Mouse (Mus musculus): ENCODE results near the gene Fto. TPM values are rescaled to one million over a fixed set of nuclear protein-coding genes. Genes with fewer than 3 reads are reported as not detected.

Fto gene
- polyA plus RNA-seq (2014; fragmentation: Illumina TruSeq; extraction: RNeasy Lipid Tissue Mini Kit (QIAGEN cat#74804); ENCODE audit: low read depth, low replicate concordance), result 25.4 TPM

DNA sequence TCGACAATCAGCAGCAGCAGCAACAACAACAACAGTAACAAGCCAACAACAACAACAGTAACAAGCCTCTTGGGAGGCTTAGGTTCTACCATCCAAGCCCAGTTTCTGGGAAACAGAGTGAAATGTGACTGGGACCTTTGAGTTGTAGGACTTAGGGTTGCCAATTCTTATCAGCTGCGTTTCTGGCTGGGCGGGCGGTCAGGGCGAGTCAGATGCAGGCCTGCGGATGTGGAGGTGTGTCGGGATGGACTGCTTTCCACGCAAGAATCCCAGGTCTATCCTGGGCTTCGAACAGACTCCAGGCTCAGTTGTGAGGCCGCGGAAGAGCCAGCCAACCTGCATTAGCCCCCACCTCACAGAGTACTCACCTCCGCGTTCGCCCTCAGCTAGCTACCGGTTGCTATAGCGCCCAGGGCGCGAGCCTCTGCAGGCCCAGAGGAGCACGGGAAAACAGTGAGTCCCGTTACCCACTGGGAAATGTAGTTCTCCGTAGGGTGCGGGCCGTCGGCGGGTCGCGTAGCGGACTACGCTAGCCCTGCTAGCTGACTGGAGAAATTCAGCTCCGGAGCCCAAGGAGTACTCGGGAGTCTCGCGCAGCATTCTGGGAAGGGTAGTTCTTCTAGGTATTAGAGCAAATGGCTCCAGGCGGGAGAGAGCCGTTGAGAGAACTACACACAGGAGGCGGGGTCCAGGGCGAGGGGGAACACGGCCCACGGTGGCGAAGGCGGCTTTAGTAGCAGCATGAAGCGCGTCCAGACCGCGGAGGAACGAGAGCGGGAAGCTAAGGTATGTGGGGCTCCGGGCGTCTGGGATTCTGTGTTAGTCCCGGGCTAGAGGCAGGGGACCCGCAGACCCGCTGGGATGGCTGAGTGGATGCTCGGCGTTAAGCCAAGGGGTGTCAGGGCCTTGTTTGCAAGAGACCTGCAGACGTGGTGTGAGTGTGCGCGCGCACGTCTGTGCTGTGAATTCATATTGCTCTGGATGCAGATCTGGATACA, at the start of gene Fto, which contains the start of gene Rpgrip1l:
Gene Fto, plus strand, starts transcription at position 691 of the 998 bp plus-strand sequence.
Gene Rpgrip1l, minus strand, starts transcription at position 428 of the 998 bp plus-strand sequence.

Other genes with a start within 250 kb of the Fto start
- gene Rbl2, start 243.5 kb upstream of the Fto start, polyA plus RNA-seq (2014; fragmentation: Illumina TruSeq; extraction: RNeasy Lipid Tissue Mini Kit (QIAGEN cat#74804); ENCODE audit: low read depth, low replicate concordance), result 62.9 TPM
- 72.0 TPM for gene Aktip, start 113.5 kb upstream of the Fto start, polyA plus RNA-seq (2014; fragmentation: Illumina TruSeq; extraction: RNeasy Lipid Tissue Mini Kit (QIAGEN cat#74804); ENCODE audit: low read depth, low replicate concordance)
- gene Rpgrip1l, start 263 bp upstream of the Fto start, polyA plus RNA-seq (2014; fragmentation: Illumina TruSeq; extraction: RNeasy Lipid Tissue Mini Kit (QIAGEN cat#74804); ENCODE audit: low read depth, low replicate concordance), result 10.5 TPM